Mouse (Mus musculus) neural tube, embryonic 14.5 days (tissue): Measurements from ENCODE around the gene Commd1. TPM values are rescaled to one million over a fixed set of nuclear protein-coding genes. Genes with fewer than 3 reads are reported as not detected.

Experiments used
- ATAC-seq: fragments of 200-750 bp; cut with Nextera tagmentation; 2 replicates; pipeline ENCODE4 v1.8.0; 2017; ENCODE audit warnings: low read depth, mild to moderate bottlenecking, moderate TSS enrichment, moderate library complexity
- H3K27ac ChIP-seq: fragments of 300-500 bp; sonication (generic); 2 replicates; pipeline ENCODE4 v1.5.1; 2014; ENCODE audit warnings: low read depth, mild to moderate bottlenecking, control low read depth, low read length, moderate library complexity, mixed read lengths
- H3K27me3 ChIP-seq: fragments of 300-500 bp; sonication (generic); 2 replicates; pipeline ENCODE4 v1.6.1; 2014; ENCODE audit warnings: low read length; ENCODE audit not compliant: control insufficient read depth, insufficient read depth
- H3K36me3 ChIP-seq: fragments of 300-500 bp; sonication (generic); 2 replicates; pipeline ENCODE4 v1.6.1; 2014; ENCODE audit warnings: low read length, mixed read lengths; ENCODE audit not compliant: control insufficient read depth, insufficient read depth
- H3K4me1 ChIP-seq: fragments of 300-500 bp; sonication (generic); 2 replicates; pipeline ENCODE4 v1.6.1; 2014; ENCODE audit warnings: low read length; ENCODE audit not compliant: control insufficient read depth, insufficient read depth
- H3K4me2 ChIP-seq: fragments of 300-500 bp; sonication (generic); 2 replicates; pipeline ENCODE4 v1.6.1; 2014; ENCODE audit warnings: mild to moderate bottlenecking, low read depth, low read length, control low read depth
- H3K4me3 ChIP-seq: fragments of 300-500 bp; sonication (generic); 2 replicates; pipeline ENCODE4 v1.5.1; 2014; ENCODE audit warnings: low read depth, low read length, control low read depth, mixed read lengths
- H3K9ac ChIP-seq: fragments of 300-500 bp; sonication (generic); replicated peaks from 2 replicates; pipeline ENCODE4 v1.6.1; 2014; ENCODE audit warnings: low read depth, mild to moderate bottlenecking, control low read depth, low read length, mixed read lengths
- H3K9me3 ChIP-seq: fragments of 300-500 bp; sonication (generic); 2 replicates; pipeline ENCODE4 v1.6.1; 2016; ENCODE audit warnings: low read length; ENCODE audit not compliant: control insufficient read depth
- WGBS: fragments of 180-500 bp; shearing (Covaris S2); extraction: QIAGEN DNeasy Blood & Tissue Kit; methylation state at CpG from one replicate; pipeline ENCODE4 v1.1.7; 2014; 5-methylcytosine and 5-hydroxymethylcytosine counted together
- polyA plus RNA-seq: library from polyadenylated mRNA; unstranded; fragments of >200 nt; fragmentation: Nextera tagmentation; extraction: Ambion mirVana; gene quantifications from 2 replicates; pipeline ENCODE4 v1.2.1, GENCODE M21; 2014

The Commd1 gene
- polyA plus RNA-seq, 1 experiment from 2014 or later = 230 TPM

GRCm38 (mm10) chr11:22880383-22881172 lies 101.6 kb downstream of the Commd1 start:
- Histone ChIP-seq H3K9me3 (no peaks in the 10 kb centered on the region), H3K27me3 (no peaks in the 10 kb centered on the region), H3K27ac (no peak overlapping the region), H3K4me3 (no peak overlapping the region), H3K36me3 (no peaks in the 10 kb centered on the region), H3K4me1 (peaks cover 2% of the 10 kb centered on the region), H3K4me2 (no peak overlapping the region), H3K9ac (no peak overlapping the region)
- WGBS = 71% methylated on average over 3 of the region's 3 CpGs
- no peak for ATAC-seq

GRCm38 (mm10) chr11:22879645-22880044 lies 102.5 kb downstream of the Commd1 start:
- ATAC-seq = no peak
- H3K4me1 ChIP-seq = peaks cover 10% of the 10 kb centered on the region
- no peaks in the 10 kb centered on the region for H3K27me3 ChIP-seq
- no peak overlapping the region for H3K4me3 ChIP-seq
- no peaks in the 10 kb centered on the region for H3K36me3 ChIP-seq
- H3K4me2 ChIP-seq = no peak overlapping the region
- H3K9me3 ChIP-seq = no peaks in the 10 kb centered on the region
- no peak overlapping the region for H3K27ac ChIP-seq
- H3K9ac ChIP-seq = no peak overlapping the region
- WGBS = 92% methylated on average over 4 of the region's 4 CpGs

DNA sequence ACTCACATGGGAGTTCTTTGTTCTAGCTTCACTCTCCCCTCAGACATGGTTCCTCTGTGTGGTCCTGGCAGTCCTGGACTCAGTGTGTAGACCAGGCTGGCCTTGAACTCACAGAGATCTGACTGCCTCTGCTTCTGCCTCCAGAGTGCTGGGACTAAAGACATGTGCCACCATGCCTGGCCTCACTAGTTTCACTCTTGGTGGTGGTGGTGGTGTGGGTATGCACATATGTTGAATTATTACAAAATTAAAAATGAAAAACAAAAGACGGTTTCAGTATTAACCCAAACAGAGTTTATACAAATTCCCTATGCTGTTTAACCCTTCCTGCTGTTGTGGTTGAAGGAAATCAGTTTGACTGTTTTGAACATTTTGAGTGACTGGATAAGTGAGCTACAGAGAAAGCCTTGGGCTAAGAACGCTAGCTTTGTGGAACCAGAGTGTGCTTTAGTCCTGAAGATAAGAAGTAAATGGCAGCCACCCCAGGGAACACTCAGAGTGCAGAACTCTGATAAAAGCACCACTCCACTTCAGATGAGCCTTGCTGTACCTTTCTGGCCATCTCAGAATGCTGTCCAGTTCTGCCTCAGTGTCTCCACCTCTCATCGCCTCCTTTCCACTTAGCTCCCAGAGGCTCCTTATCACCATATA lies 105.4 kb downstream of the Commd1 start:
- H3K4me2 ChIP-seq = no peak overlapping the region
- H3K9me3 ChIP-seq = no peaks in the 10 kb centered on the region
- no peaks in the 10 kb centered on the region for H3K27me3 ChIP-seq
- H3K36me3 ChIP-seq = no peaks in the 10 kb centered on the region
- WGBS = 92% methylated on average over 3 of the region's 3 CpGs
- H3K4me1 ChIP-seq = peaks cover 10% of the 10 kb centered on the region
- H3K27ac ChIP-seq = no peak overlapping the region
- no peak overlapping the region for H3K4me3 ChIP-seq
- ATAC-seq = no peak
- H3K9ac ChIP-seq = no peak overlapping the region

GRCm38 (mm10) chr11:22875279-22875678 lies 106.9 kb downstream of the Commd1 start:
- peaks cover 10% of the 10 kb centered on the region for H3K4me1 ChIP-seq
- H3K27ac ChIP-seq = peak overlapping the region; percentile 64

GRCm38 (mm10) chr11:22874747-22875146 lies 107.4 kb downstream of the Commd1 start:
- no peak overlapping the region for H3K9ac ChIP-seq
- no peaks in the 10 kb centered on the region for H3K36me3 ChIP-seq
- H3K4me2 ChIP-seq = no peak overlapping the region
- H3K4me3 ChIP-seq = no peak overlapping the region
- no peaks in the 10 kb centered on the region for H3K27me3 ChIP-seq
- no peaks in the 10 kb centered on the region for H3K9me3 ChIP-seq
- peaks cover 10% of the 10 kb centered on the region for H3K4me1 ChIP-seq
- ATAC-seq = peak; percentile 57; the same call in 1 of the 2 replicates
- H3K27ac ChIP-seq = no peak overlapping the region
- 58% methylated on average over 6 of the region's 6 CpGs for WGBS

More at GRCm38 (mm10) chr11:22875279-22875678, 106.9 kb downstream of the Commd1 start:
- Histone ChIP-seq H3K4me3 (no peak overlapping the region), H3K36me3 (no peaks in the 10 kb centered on the region), H3K27me3 (no peaks in the 10 kb centered on the region), H3K4me2 (no peak overlapping the region), H3K9me3 (no peaks in the 10 kb centered on the region), H3K9ac (no peak overlapping the region)
- WGBS = 47% methylated on average over 4 of the region's 4 CpGs
- peak; percentile 76 for ATAC-seq

GRCm38 (mm10) chr11:22873383-22873782 lies 108.8 kb downstream of the Commd1 start:
- WGBS = 64% methylated on average over 4 of the region's 4 CpGs
- no peak overlapping the region for H3K4me3 ChIP-seq

GRCm38 (mm10) chr11:22872307-22872680 lies 109.9 kb downstream of the Commd1 start:
- 57% methylated on average over 4 of the region's 4 CpGs for WGBS

More at GRCm38 (mm10) chr11:22873383-22873782, 108.8 kb downstream of the Commd1 start:
- H3K4me1 ChIP-seq = peaks cover 10% of the 10 kb centered on the region
- H3K9me3 ChIP-seq = no peaks in the 10 kb centered on the region
- H3K27ac ChIP-seq = no peak overlapping the region
- no peaks in the 10 kb centered on the region for H3K36me3 ChIP-seq
- no peak overlapping the region for H3K4me2 ChIP-seq
- H3K27me3 ChIP-seq = no peaks in the 10 kb centered on the region
- no peak for ATAC-seq
- H3K9ac ChIP-seq = no peak overlapping the region

DNA sequence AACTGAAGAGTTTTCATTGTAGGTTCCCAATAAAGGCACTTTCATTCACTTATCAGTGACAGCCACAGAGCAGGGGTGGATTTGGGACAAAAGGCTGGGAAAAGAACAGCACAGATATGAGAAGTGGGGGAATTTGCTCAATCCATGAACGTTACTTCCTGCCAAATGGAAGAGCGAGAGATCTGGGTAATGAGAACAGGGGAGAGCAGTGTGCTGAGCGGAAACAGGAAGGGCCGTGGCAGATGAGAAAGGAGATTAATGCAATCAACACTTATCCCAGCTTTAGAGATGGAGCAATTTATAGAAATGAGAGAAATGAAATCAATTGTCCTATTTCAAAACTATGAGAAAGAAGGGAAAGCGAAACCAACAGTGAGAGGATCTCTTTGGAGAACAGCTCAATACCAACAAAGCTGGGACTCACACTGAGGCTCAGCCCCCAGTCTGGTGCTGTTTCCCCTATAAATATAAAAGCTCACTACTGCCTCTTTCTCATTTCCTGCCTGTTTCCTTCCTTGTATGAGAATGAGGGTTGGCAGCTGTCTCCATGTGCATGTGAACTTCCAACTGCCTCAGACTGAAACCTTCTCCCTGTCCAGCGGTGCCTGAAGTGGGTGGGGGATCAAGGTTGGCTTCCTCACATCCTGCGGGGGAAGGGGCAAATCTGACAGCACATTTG lies 110.4 kb downstream of the Commd1 start:
- Histone ChIP-seq H3K4me1 (peaks cover 10% of the 10 kb centered on the region), H3K9ac (no peak overlapping the region), H3K27ac (no peak overlapping the region), H3K4me2 (no peak overlapping the region), H3K4me3 (no peak overlapping the region), H3K9me3 (no peaks in the 10 kb centered on the region), H3K27me3 (no peaks in the 10 kb centered on the region), H3K36me3 (no peaks in the 10 kb centered on the region)
- ATAC-seq = no peak
- WGBS = 80% methylated on average over 7 of the region's 7 CpGs

More at GRCm38 (mm10) chr11:22872307-22872680, 109.9 kb downstream of the Commd1 start:
- Histone ChIP-seq H3K4me3 (no peak overlapping the region), H3K36me3 (no peaks in the 10 kb centered on the region), H3K9ac (no peak overlapping the region), H3K27me3 (no peaks in the 10 kb centered on the region), H3K27ac (no peak overlapping the region), H3K4me1 (peaks cover 10% of the 10 kb centered on the region), H3K9me3 (no peaks in the 10 kb centered on the region), H3K4me2 (no peak overlapping the region)
- ATAC-seq = no peak

- Histone ChIP-seq H3K4me1 (no peaks in the 10 kb centered on the region), H3K9me3 (no peaks in the 10 kb centered on the region), H3K4me2 (no peak overlapping the region), H3K4me3 (no peak overlapping the region), H3K9ac (no peak overlapping the region), H3K27ac (no peak overlapping the region), H3K36me3 (no peaks in the 10 kb centered on the region), H3K27me3 (no peaks in the 10 kb centered on the region)
- no peak for ATAC-seq
- WGBS = 91% methylated on average over 8 of the region's 8 CpGs
Measured at GRCm38 (mm10) chr11:22868582-22868981, 113.6 kb downstream of the Commd1 start.
